Mouse (Mus musculus) megakaryocyte, embryonic 14.5 days (primary cell): ENCODE results near the gene Oit3. TPM values are rescaled to one million over a fixed set of nuclear protein-coding genes. Genes with fewer than 3 reads are reported as not detected.

Source experiments
- H3K27me3 ChIP-seq: replicated peaks from 2 replicates; pipeline ENCODE3; 2012; ENCODE audit warnings: inconsistent platforms
- H3K36me3 ChIP-seq: replicated peaks from 2 replicates; pipeline ENCODE3; 2012; ENCODE audit warnings: low read length, inconsistent platforms, mixed read lengths
- H3K4me1 ChIP-seq: 2 replicates; pipeline ENCODE4 v1.6.1; 2012; ENCODE audit warnings: inconsistent platforms
- H3K4me3 ChIP-seq: replicated peaks from 2 replicates; pipeline ENCODE3; 2012; ENCODE audit warnings: moderate library complexity, mild to moderate bottlenecking, inconsistent platforms
- H3K9me3 ChIP-seq: 2 replicates; pipeline ENCODE4 v1.6.1; 2012; ENCODE audit warnings: inconsistent platforms
- FLI1 ChIP-seq: IDR thresholded peaks from 2 replicates; pipeline ENCODE4 v1.6.1; 2012; ENCODE audit warnings: low read length, inconsistent platforms, mixed read lengths
- GATA1 ChIP-seq: IDR thresholded peaks from 3 replicates; pipeline ENCODE4 v1.6.1; 2012; ENCODE audit warnings: mixed read lengths, low read length, inconsistent platforms, borderline replicate concordance
- polyA plus RNA-seq: library from polyadenylated mRNA; stranded (reverse); fragments of >175 nt; gene quantifications from 2 replicates; pipeline ENCODE4 v1.2.3, GENCODE M21; 2012; ENCODE audit warnings: low replicate concordance; ENCODE audit not compliant: insufficient read depth

Oit3 gene
- polyA plus RNA-seq, 1 experiment, result 1.3 TPM

- peaks cover 49% of the 10 kb centered on the region for H3K36me3 ChIP-seq
- no peak overlapping the region for H3K4me3 ChIP-seq
- no peaks in the 10 kb centered on the region for H3K9me3 ChIP-seq
- TF ChIP-seq FLI1 (no peak), GATA1 (no peak)
- no peaks in the 10 kb centered on the region for H3K27me3 ChIP-seq
- peaks cover 42% of the 10 kb centered on the region for H3K4me1 ChIP-seq
Observed at GRCm38 (mm10) chr10:59377906-59378305, 63.7 kb downstream of the Oit3 start.

Other genes starting within 250 kb of the Oit3 start
- not detected in 2 replicates for gene Sept10, start 219.9 kb downstream of the Oit3 start, polyA plus RNA-seq
- 0.27 TPM in 1 of 2 replicates, not detected in the other for gene Sowahc, start 219.8 kb downstream of the Oit3 start, polyA plus RNA-seq
- 3.7 and 10.7 TPM in 2 replicates for gene P4ha1, start 118.5 kb downstream of the Oit3 start, polyA plus RNA-seq
- 0.54 TPM in 1 of 2 replicates, not detected in the other for gene Gm10273, start 46.1 kb downstream of the Oit3 start, polyA plus RNA-seq
- gene Pla2g12b, start 38.1 kb downstream of the Oit3 start, polyA plus RNA-seq, result not detected in 2 replicates
- not detected in 2 replicates for gene Gm10322, start 174.3 kb upstream of the Oit3 start, polyA plus RNA-seq
- 36.5 and 38.7 TPM in 2 replicates for gene Mcu, start 174.9 kb upstream of the Oit3 start, polyA plus RNA-seq